Mouse (Mus musculus): ENCODE data around the gene Wdr95.

Wdr95 gene

GRCm38 (mm10) chr5:149623815-149624675, 95.6 kb downstream of the Wdr95 start:
- peak; percentile 90 for DNase-seq (ENCODE audit: low read depth, low spot score)

- no peak for DNase-seq (ENCODE audit: low read depth, low spot score)
These were observed 97.1 kb downstream of the Wdr95 start for GRCm38 (mm10) chr5:149625547-149625946.

- DNase-seq (ENCODE audit: low read depth, low spot score): no peak
These were observed 106.0 kb downstream of the Wdr95 start for GRCm38 (mm10) chr5:149634409-149635035.

GRCm38 (mm10) chr5:149635556-149635955, 107.1 kb downstream of the Wdr95 start:
- DNase-seq (ENCODE audit: low read depth, low spot score): peak; percentile 62

- peak; percentile 100 for DNase-seq (ENCODE audit: low read depth, low spot score)
These were observed 107.8 kb downstream of the Wdr95 start, which contains the start of gene Hsph1 for GRCm38 (mm10) chr5:149636075-149636920. TSS of gene Hsph1 (minus strand) at chr5:149636376.

GRCm38 (mm10) chr5:149637306-149637705, 108.8 kb downstream of the Wdr95 start:
- DNase-seq (ENCODE audit: low read depth, low spot score): peak; percentile 27

GRCm38 (mm10) chr5:149641277-149641892, 112.9 kb downstream of the Wdr95 start:
- DNase-seq (ENCODE audit: low read depth, low spot score): peak; percentile 58

- peak; percentile 74 for DNase-seq (ENCODE audit: low read depth, low spot score)
These were observed 113.9 kb downstream of the Wdr95 start for GRCm38 (mm10) chr5:149642366-149642765.

- DNase-seq (ENCODE audit: low read depth, low spot score): no peak
These were observed 114.5 kb downstream of the Wdr95 start for GRCm38 (mm10) chr5:149642783-149643509.

GRCm38 (mm10) chr5:149647367-149648115, 119.1 kb downstream of the Wdr95 start:
- DNase-seq (ENCODE audit: low read depth, low spot score): no peak

GRCm38 (mm10) chr5:149648196-149648595, 119.7 kb downstream of the Wdr95 start:
- DNase-seq (ENCODE audit: low read depth, low spot score): no peak

- no peak for DNase-seq (ENCODE audit: low read depth, low spot score)
These were observed 120.5 kb downstream of the Wdr95 start for GRCm38 (mm10) chr5:149648895-149649406.

GRCm38 (mm10) chr5:149649499-149650178, 121.2 kb downstream of the Wdr95 start:
- DNase-seq (ENCODE audit: low read depth, low spot score): no peak

- DNase-seq (ENCODE audit: low read depth, low spot score): no peak
These were observed 121.7 kb downstream of the Wdr95 start for GRCm38 (mm10) chr5:149650179-149650553.

- no peak for DNase-seq (ENCODE audit: low read depth, low spot score)
These were observed 127.2 kb downstream of the Wdr95 start for GRCm38 (mm10) chr5:149655636-149656035.

GRCm38 (mm10) chr5:149658022-149658421, 129.5 kb downstream of the Wdr95 start:
- no peak for DNase-seq (ENCODE audit: low read depth, low spot score)

- no peak for DNase-seq (ENCODE audit: low read depth, low spot score)
These were observed 130.4 kb downstream of the Wdr95 start for GRCm38 (mm10) chr5:149658741-149659413.

GRCm38 (mm10) chr5:149659414-149659780, 130.9 kb downstream of the Wdr95 start:
- no peak for DNase-seq (ENCODE audit: low read depth, low spot score)

GRCm38 (mm10) chr5:149661428-149661827, 132.9 kb downstream of the Wdr95 start:
- no peak for DNase-seq (ENCODE audit: low read depth, low spot score)

Measured in 3T3-L1 (cell line).